Mouse (Mus musculus) cortical plate, adult 2 months (tissue): ENCODE data around the gene Ddr2. TPM values are rescaled to one million over a fixed set of nuclear protein-coding genes. Genes with fewer than 3 reads are reported as not detected.

Experiments used
- H3K27ac ChIP-seq: fragments of 200-500 bp; 2 replicates; pipeline ENCODE4 v1.5.1; 2012; ENCODE audit warnings: low read length, control low read depth, inconsistent platforms; ENCODE audit not compliant: insufficient read depth
- H3K4me1 ChIP-seq: fragments of 200-500 bp; 2 replicates; pipeline ENCODE4 v1.6.1; 2011; ENCODE audit warnings: low read length; ENCODE audit not compliant: control insufficient read depth, insufficient read depth
- H3K4me3 ChIP-seq: fragments of 200-500 bp; 2 replicates; pipeline ENCODE4 v1.5.1; 2011; ENCODE audit warnings: mild to moderate bottlenecking, low read length, control low read depth; ENCODE audit not compliant: insufficient read depth
- CTCF ChIP-seq: fragments of 200-500 bp; IDR thresholded peaks from 2 replicates; pipeline ENCODE4 v1.5.1; 2011; ENCODE audit warnings: mild to moderate bottlenecking, control low read depth, low read length; ENCODE audit not compliant: insufficient read depth; ENCODE audit errors: extremely low read depth
- POLR2A ChIP-seq: fragments of 200-500 bp; IDR thresholded peaks from 2 replicates; pipeline ENCODE4 v1.6.1; 2011; ENCODE audit warnings: mild to moderate bottlenecking, low read length, control low read depth; ENCODE audit not compliant: insufficient read depth; ENCODE audit errors: extremely low read depth
- polyA plus RNA-seq: library from polyadenylated mRNA; depleted of rRNA; stranded (reverse); fragments of >200 nt; gene quantifications from 2 replicates; pipeline ENCODE4 v1.2.3, GENCODE M21; 2012

Ddr2 gene
- polyA plus RNA-seq, 1 experiment, result 4.0 TPM

GRCm38 (mm10) chr1:170065009-170065408, 45.6 kb downstream of the Ddr2 start:
- no peak overlapping the region for H3K27ac ChIP-seq
- H3K4me3 ChIP-seq, result no peak overlapping the region
- no peaks in the 10 kb centered on the region for H3K4me1 ChIP-seq
- TF ChIP-seq CTCF, result no peak
- no peak for TF ChIP-seq POLR2A

- Histone ChIP-seq H3K4me1 (no peaks in the 10 kb centered on the region), H3K4me3 (no peak overlapping the region), H3K27ac (no peak overlapping the region)
- TF ChIP-seq CTCF (no peak), POLR2A (no peak)
These were observed 46.5 kb downstream of the Ddr2 start for GRCm38 (mm10) chr1:170064083-170064494.

GRCm38 (mm10) chr1:170060214-170060613, 50.3 kb downstream of the Ddr2 start:
- no peak overlapping the region for H3K27ac ChIP-seq
- H3K4me1 ChIP-seq, result no peaks in the 10 kb centered on the region
- TF ChIP-seq POLR2A, result no peak
- TF ChIP-seq CTCF, result no peak
- H3K4me3 ChIP-seq, result no peak overlapping the region

GRCm38 (mm10) chr1:170059347-170059746, 51.2 kb downstream of the Ddr2 start:
- H3K4me1 ChIP-seq, result no peaks in the 10 kb centered on the region
- TF ChIP-seq CTCF (no peak), POLR2A (no peak)
- H3K27ac ChIP-seq, result no peak overlapping the region
- no peak overlapping the region for H3K4me3 ChIP-seq

GRCm38 (mm10) chr1:170058051-170058450, 52.5 kb downstream of the Ddr2 start:
- TF ChIP-seq CTCF, result no peak
- Histone ChIP-seq H3K4me3 (no peak overlapping the region), H3K4me1 (no peaks in the 10 kb centered on the region)

DNA sequence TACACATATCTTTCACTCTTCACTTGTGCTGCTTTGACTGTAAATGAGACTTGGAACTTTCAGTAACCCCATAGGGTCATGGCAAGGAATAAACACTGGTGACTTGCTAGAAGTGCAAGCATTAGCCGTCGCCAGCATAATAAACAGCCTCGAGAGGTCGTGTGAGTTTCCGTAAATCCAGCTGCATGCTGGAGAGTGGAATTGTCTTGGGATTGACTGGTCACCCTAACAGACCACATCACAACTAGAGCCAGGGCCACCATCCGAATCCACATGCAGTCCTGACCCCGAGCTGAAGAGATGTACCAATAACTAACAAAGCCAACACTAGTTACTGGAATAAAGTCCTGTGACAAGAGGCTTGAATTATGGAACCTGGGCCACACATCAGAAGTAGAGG, 53.0 kb downstream of the Ddr2 start:
- no peak overlapping the region for H3K4me3 ChIP-seq
- H3K4me1 ChIP-seq, result no peaks in the 10 kb centered on the region
- TF ChIP-seq POLR2A, result no peak
- TF ChIP-seq CTCF, result no peak
- H3K27ac ChIP-seq, result no peak overlapping the region

More at GRCm38 (mm10) chr1:170058051-170058450, 52.5 kb downstream of the Ddr2 start:
- no peak overlapping the region for H3K27ac ChIP-seq

DNA sequence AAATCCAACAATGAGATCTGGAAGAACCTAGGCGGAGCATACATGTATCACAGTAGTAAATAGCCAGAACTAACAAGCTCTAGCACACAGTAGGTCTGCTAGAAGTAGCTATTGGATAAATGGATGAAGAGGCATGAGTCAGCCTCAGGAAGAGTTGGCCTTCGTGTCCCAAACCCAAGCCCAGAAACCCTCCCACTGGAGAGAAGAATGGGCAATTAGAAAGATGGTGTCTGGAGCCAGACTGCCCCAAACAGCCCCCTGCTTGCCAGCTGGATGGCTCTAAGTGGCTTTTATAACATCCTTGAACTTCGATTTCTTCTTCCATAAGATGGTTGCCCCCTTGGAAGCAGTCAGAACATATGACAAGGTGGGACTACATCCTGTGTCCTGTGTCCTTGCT, 53.6 kb downstream of the Ddr2 start:
- no peak overlapping the region for H3K4me3 ChIP-seq
- TF ChIP-seq POLR2A (no peak), CTCF (no peak)
- H3K27ac ChIP-seq, result no peak overlapping the region
- H3K4me1 ChIP-seq, result no peaks in the 10 kb centered on the region

DNA sequence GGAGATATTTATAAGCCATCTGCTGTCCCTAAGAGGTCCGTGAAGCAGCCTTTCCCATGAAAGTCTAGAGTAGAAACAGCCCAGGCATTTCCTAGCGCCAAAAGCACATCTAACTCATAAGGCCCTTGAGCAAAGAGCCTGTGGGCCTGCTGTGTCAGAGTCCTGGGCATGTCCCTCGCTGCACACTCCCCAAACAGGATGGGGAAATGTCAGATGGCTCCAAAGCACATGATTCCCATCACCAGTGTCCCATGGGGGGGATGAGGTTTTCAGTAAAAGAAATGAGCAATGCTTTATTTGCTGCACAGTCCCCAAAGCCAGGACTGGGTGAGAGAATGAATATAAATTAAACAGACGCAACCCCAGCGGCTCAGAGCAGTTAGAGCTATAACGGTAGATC, 54.3 kb downstream of the Ddr2 start:
- Histone ChIP-seq H3K4me1 (no peaks in the 10 kb centered on the region), H3K4me3 (no peak overlapping the region), H3K27ac (no peak overlapping the region)
- TF ChIP-seq POLR2A (no peak), CTCF (no peak)

GRCm38 (mm10) chr1:170052469-170053065, 58.0 kb downstream of the Ddr2 start:
- Histone ChIP-seq H3K4me1 (no peaks in the 10 kb centered on the region), H3K27ac (no peak overlapping the region), H3K4me3 (no peak overlapping the region)
- TF ChIP-seq POLR2A (no peak), CTCF (no peak)

- Histone ChIP-seq H3K4me1 (no peaks in the 10 kb centered on the region), H3K4me3 (no peak overlapping the region), H3K27ac (no peak overlapping the region)
- TF ChIP-seq POLR2A (no peak), CTCF (no peak)
These were observed 58.9 kb downstream of the Ddr2 start for GRCm38 (mm10) chr1:170051631-170052177.
